Comparison of ENCODE assay signal across 8 mouse cellular contexts in the genomic region with DNA sequence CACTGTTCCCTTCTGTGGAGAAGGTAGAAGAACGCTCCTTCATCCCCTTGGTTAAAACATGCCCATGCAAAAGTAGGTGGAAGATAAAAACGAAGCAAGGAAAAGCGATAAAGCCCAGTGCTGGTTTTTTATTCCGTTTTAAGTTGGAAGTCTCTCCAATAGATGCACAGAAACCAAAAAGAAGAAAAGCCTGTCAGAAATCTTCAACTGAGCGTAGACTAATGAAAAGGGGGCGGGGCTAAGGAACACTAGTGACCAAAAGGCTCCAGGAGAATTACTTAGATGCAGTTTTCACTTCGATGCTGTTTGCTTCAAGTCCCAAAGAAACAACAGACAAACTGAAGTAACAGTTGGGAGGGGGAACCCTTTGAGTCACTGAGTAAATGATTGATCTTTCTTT. TPM values are rescaled to one million over a fixed set of nuclear protein-coding genes. Genes with fewer than 3 reads are reported as not detected.
DNase-seq lines count a peak whose midpoint lies in the region; ATAC-seq and TF ChIP-seq lines count a peak whose summit lies in the region.

No protein-coding gene starts in this region.

- DNase-seq in liver, embryonic 11.5 days (ENCODE audit: low spot score): no peak
- DNase-seq in liver: no peak
- no peak for DNase-seq in forebrain, embryonic 11.5 days (ENCODE audit: low spot score)
- no peak for DNase-seq in midbrain, postnatal 0 days (ENCODE audit: low spot score)
- DNase-seq in left cerebral cortex, postnatal 36 days (ENCODE audit: low spot score in 2 of 2): no peak
- no peak for DNase-seq in thymus, postnatal 4 days
- DNase-seq in thymus, adult 2 months: no peak

- ATAC-seq in liver, embryonic 11.5 days (replicated peaks; ENCODE audit: low FRiP score): no peak
- ATAC-seq in forebrain, embryonic 11.5 days (replicated peaks; ENCODE audit: low FRiP score): no peak
- ATAC-seq in intestine, postnatal 0 days: no peak
- ATAC-seq in midbrain, postnatal 0 days (ENCODE audit: low FRiP score): no peak

- H3K27ac ChIP-seq in liver, embryonic 11.5 days (ENCODE audit: low read depth, low read length): no peak overlapping the region
- H3K27ac ChIP-seq in forebrain, embryonic 11.5 days (ENCODE audit: low read depth, low read length): no peak overlapping the region
- H3K27ac ChIP-seq in intestine, postnatal 0 days (ENCODE audit: low read depth, low read length): no peak overlapping the region
- H3K27ac ChIP-seq in midbrain, postnatal 0 days (ENCODE audit: low read depth, low read length): no peak overlapping the region; the same call in 1 of the 2 replicates
- H3K27ac ChIP-seq in thymus, adult 2 months (ENCODE audit: control insufficient read depth, insufficient read depth, low read length): no peak overlapping the region

- H3K36me3 ChIP-seq in liver, embryonic 11.5 days (ENCODE audit: control insufficient read depth, insufficient read depth, low read length): no peaks in the 10 kb centered on the region
- H3K36me3 ChIP-seq in forebrain, embryonic 11.5 days (ENCODE audit: control insufficient read depth, insufficient read depth, low read length): no peaks in the 10 kb centered on the region
- H3K36me3 ChIP-seq in intestine, postnatal 0 days (ENCODE audit: control insufficient read depth, insufficient read depth): no peaks in the 10 kb centered on the region
- H3K36me3 ChIP-seq in midbrain, postnatal 0 days (ENCODE audit: insufficient read depth, low read length): no peaks in the 10 kb centered on the region
- no peaks in the 10 kb centered on the region for H3K36me3 ChIP-seq in thymus, adult 2 months (ENCODE audit: control insufficient read depth, insufficient read depth, low read length)

- peaks cover 28% of the 10 kb centered on the region for H3K4me1 ChIP-seq in liver, embryonic 11.5 days (replicated peaks; ENCODE audit: control insufficient read depth, insufficient read depth, low read length)
- no peaks in the 10 kb centered on the region; the same call in 1 of the 2 replicates for H3K4me1 ChIP-seq in forebrain, embryonic 11.5 days (replicated peaks; ENCODE audit: control insufficient read depth, insufficient read depth, low read length)
- H3K4me1 ChIP-seq in intestine, postnatal 0 days (replicated peaks; ENCODE audit: control insufficient read depth, insufficient read depth, low read length): no peaks in the 10 kb centered on the region; the same call in none of the 2 replicates
- peaks cover 3% of the 10 kb centered on the region; the same call in 1 of the 2 replicates for H3K4me1 ChIP-seq in midbrain, postnatal 0 days (ENCODE audit: insufficient read depth, low read length)
- peaks cover 3% of the 10 kb centered on the region for H3K4me1 ChIP-seq in thymus, adult 2 months (replicated peaks; ENCODE audit: control insufficient read depth, insufficient read depth, low read length)

- H3K9me3 ChIP-seq in liver, embryonic 11.5 days (ENCODE audit: control insufficient read depth, low read length): no peaks in the 10 kb centered on the region
- H3K9me3 ChIP-seq in forebrain, embryonic 11.5 days (ENCODE audit: control insufficient read depth, low read length): no peaks in the 10 kb centered on the region
- no peaks in the 10 kb centered on the region for H3K9me3 ChIP-seq in intestine, postnatal 0 days (ENCODE audit: control insufficient read depth)
- H3K9me3 ChIP-seq in midbrain, postnatal 0 days (ENCODE audit: low read length): no peaks in the 10 kb centered on the region

- peak overlapping the region; percentile 96 for H3K4me2 ChIP-seq in liver, embryonic 11.5 days
- H3K4me2 ChIP-seq in forebrain, embryonic 11.5 days (ENCODE audit: low read depth, low read length, severe bottlenecking): peak overlapping the region; percentile 93
- H3K4me2 ChIP-seq in intestine, postnatal 0 days (replicated peaks; ENCODE audit: low read depth): peak overlapping the region; percentile 96
- peak overlapping the region; percentile 80 for H3K4me2 ChIP-seq in midbrain, postnatal 0 days (ENCODE audit: low read depth, low read length, poor library complexity, severe bottlenecking)

- no peak overlapping the region for H3K9ac ChIP-seq in liver, embryonic 11.5 days (ENCODE audit: low read depth, low read length)
- H3K9ac ChIP-seq in forebrain, embryonic 11.5 days (ENCODE audit: low read length): no peak overlapping the region
- H3K9ac ChIP-seq in intestine, postnatal 0 days (ENCODE audit: low read depth, low read length): no peak overlapping the region
- H3K9ac ChIP-seq in midbrain, postnatal 0 days (replicated peaks; ENCODE audit: low read length, poor library complexity, severe bottlenecking): peak overlapping the region; percentile 98; the same call in 1 of the 2 replicates

- 35% methylated on average over 7 of the region's 7 CpGs for WGBS in liver, embryonic 11.5 days
- 49% methylated on average over 7 of the region's 7 CpGs for WGBS in forebrain, embryonic 11.5 days
- WGBS in intestine, postnatal 0 days: 37% methylated on average over 7 of the region's 7 CpGs
- WGBS in midbrain, postnatal 0 days: 45% methylated on average over 7 of the region's 7 CpGs
- WGBS in thymus, adult 2 months: 63% methylated on average over 7 of the region's 7 CpGs

- no peaks in the 10 kb centered on the region for H3K27me3 ChIP-seq in liver, embryonic 11.5 days (replicated peaks; ENCODE audit: control insufficient read depth, insufficient read depth, low read length)
- no peaks in the 10 kb centered on the region for H3K27me3 ChIP-seq in forebrain, embryonic 11.5 days (ENCODE audit: control insufficient read depth, insufficient read depth, low read length)
- no peaks in the 10 kb centered on the region for H3K27me3 ChIP-seq in intestine, postnatal 0 days (replicated peaks; ENCODE audit: control insufficient read depth, insufficient read depth, low read length)
- no peaks in the 10 kb centered on the region for H3K27me3 ChIP-seq in midbrain, postnatal 0 days (ENCODE audit: insufficient read depth, low read length)
- no peaks in the 10 kb centered on the region for H3K27me3 ChIP-seq in thymus, adult 2 months (ENCODE audit: control insufficient read depth, insufficient read depth, low read length)

- peak overlapping the region; percentile 96 for H3K4me3 ChIP-seq in liver, embryonic 11.5 days (ENCODE audit: low read depth, low read length)
- H3K4me3 ChIP-seq in forebrain, embryonic 11.5 days (ENCODE audit: low read depth, low read length): 0 out of 2 replicates have a peak overlapping the region, but pooled peaks have one; percentile 93
- peak overlapping the region; percentile 72; the same call in 1 of the 2 replicates for H3K4me3 ChIP-seq in intestine, postnatal 0 days (ENCODE audit: low read depth, low read length)
- H3K4me3 ChIP-seq in midbrain, postnatal 0 days (ENCODE audit: low read depth, low read length): peak overlapping the region; percentile 98
- no peak overlapping the region for H3K4me3 ChIP-seq in thymus, adult 2 months (ENCODE audit: control insufficient read depth, insufficient read depth, low read length)

- no peak for TF ChIP-seq CTCF in intestine, postnatal 0 days (IDR thresholded peaks at IDR 0.05; ENCODE audit: low read depth)
- TF ChIP-seq CTCF in midbrain, postnatal 0 days (IDR thresholded peaks at IDR 0.05): no peak
- TF ChIP-seq CTCF in thymus, adult 2 months (IDR thresholded peaks at IDR 0.05; ENCODE audit: borderline replicate concordance, control insufficient read depth, extremely low read depth, insufficient read depth, low read length, poor library complexity): no peak

- no peak for TF ChIP-seq POLR2A in thymus, adult 2 months (IDR thresholded peaks at IDR 0.05; ENCODE audit: control insufficient read depth, extremely low read depth, insufficient read depth, low read length, poor library complexity)

- intact Hi-C loops in left cerebral cortex, postnatal 36 days (cut with DNase I): no loop called here

RNA-seq across cellular contexts. Expression of a gene that starts 1.2 kb away (rescaled TPM):
- polyA plus RNA-seq in liver, embryonic 11.5 days (2014; fragmentation: Nextera tagmentation; extraction: Ambion mirVana): 33.6 and 38.6 TPM in 2 replicates
- 73.8 and 82.0 TPM in 2 replicates for polyA plus RNA-seq in forebrain, embryonic 11.5 days (2014; fragmentation: Nextera tagmentation; extraction: Ambion mirVana)
- 34.1 and 35.5 TPM in 2 replicates for polyA plus RNA-seq in intestine, postnatal 0 days (2015; fragmentation: Nextera tagmentation; extraction: Ambion mirVana)
- total RNA-seq in midbrain, postnatal 0 days (2014; rRNA removed): 68.8 and 87.0 TPM in 2 replicates
- 58.2 and 70.4 TPM in 2 replicates for polyA plus RNA-seq in midbrain, postnatal 0 days (2015; fragmentation: Nextera tagmentation; extraction: Ambion mirVana)
- 10 to 100 TPM; 32.0 to 50.1 TPM for total RNA-seq in left cerebral cortex, postnatal 36 days (2021)
- 25.2 and 28.9 TPM in 2 replicates for polyA plus RNA-seq in thymus, adult 2 months (2012; rRNA removed)
